Mouse (Mus musculus) lung, embryonic 15.5 days (tissue): ENCODE results near the gene Fxyd3. TPM values are rescaled to one million over a fixed set of nuclear protein-coding genes. Genes with fewer than 3 reads are reported as not detected.

ENCODE experiments used
- ATAC-seq: fragments of 200-750 bp; cut with Nextera tagmentation; 2 replicates; pipeline ENCODE4 v1.8.0; 2017; ENCODE audit warnings: moderate number of reproducible peaks, borderline replicate concordance; ENCODE audit not compliant: low FRiP score, low TSS enrichment; ENCODE audit errors: extremely low read depth
- H3K27ac ChIP-seq: fragments of 300-500 bp; sonication (generic); 2 replicates; pipeline ENCODE4 v1.5.1; 2015; ENCODE audit warnings: moderate library complexity, mild to moderate bottlenecking, inconsistent platforms
- H3K27me3 ChIP-seq: fragments of 300-500 bp; sonication (generic); 2 replicates; pipeline ENCODE4 v1.6.1; 2015; ENCODE audit warnings: inconsistent platforms
- H3K36me3 ChIP-seq: fragments of 300-500 bp; sonication (generic); 2 replicates; pipeline ENCODE4 v1.6.1; 2015; ENCODE audit warnings: inconsistent platforms
- H3K4me1 ChIP-seq: fragments of 300-500 bp; sonication (generic); 2 replicates; pipeline ENCODE4 v1.6.1; 2015; ENCODE audit warnings: inconsistent platforms
- H3K4me2 ChIP-seq: fragments of 300-500 bp; sonication (generic); 2 replicates; pipeline ENCODE4 v1.6.1; 2015; ENCODE audit warnings: inconsistent platforms, mild to moderate bottlenecking, moderate library complexity
- H3K4me3 ChIP-seq: fragments of 300-500 bp; sonication (generic); 2 replicates; pipeline ENCODE4 v1.5.1; 2015; ENCODE audit warnings: mild to moderate bottlenecking, inconsistent platforms
- H3K9ac ChIP-seq: fragments of 300-500 bp; sonication (generic); 2 replicates; pipeline ENCODE4 v1.6.1; 2015; ENCODE audit warnings: inconsistent platforms
- H3K9me3 ChIP-seq: fragments of 300-500 bp; sonication (generic); 2 replicates; pipeline ENCODE4 v1.6.1; 2016; ENCODE audit warnings: inconsistent platforms
- WGBS: fragments of 180-500 bp; shearing (Covaris S2); methylation state at CpG from one replicate; pipeline ENCODE4 v1.1.7; 2015; 5-methylcytosine and 5-hydroxymethylcytosine counted together
- polyA plus RNA-seq: library from polyadenylated mRNA; unstranded; fragments of >200 nt; fragmentation: Nextera tagmentation; extraction: Ambion mirVana; gene quantifications from 2 replicates; pipeline ENCODE4 v1.2.1, GENCODE M21; 2015

The Fxyd3 gene
- polyA plus RNA-seq, 1 experiment from 2014 or later = 50.1 TPM

GRCm38 (mm10) chr7:31052636-31053434, 23.7 kb downstream of the Fxyd3 start:
- Histone ChIP-seq H3K9me3 (no peaks in the 10 kb centered on the region), H3K4me3 (peak overlapping the region; percentile 18), H3K36me3 (no peaks in the 10 kb centered on the region), H3K9ac (no peak overlapping the region), H3K4me1 (peaks cover 65% of the 10 kb centered on the region), H3K27ac (no peak overlapping the region), H3K4me2 (peak overlapping the region; percentile 35), H3K27me3 (peaks cover 51% of the 10 kb centered on the region)
- WGBS = 3% methylated on average over 34 of the region's 34 CpGs
- no peak; the same call in 1 of the 2 replicates for ATAC-seq

- peaks cover 65% of the 10 kb centered on the region for H3K4me1 ChIP-seq
- no peaks in the 10 kb centered on the region for H3K9me3 ChIP-seq
- H3K27ac ChIP-seq = no peak overlapping the region
- 6% methylated on average over 22 of the region's 22 CpGs for WGBS
- peak overlapping the region; percentile 18; the same call in 1 of the 2 replicates for H3K4me3 ChIP-seq
- ATAC-seq = no peak
- peaks cover 51% of the 10 kb centered on the region for H3K27me3 ChIP-seq
- no peak overlapping the region for H3K9ac ChIP-seq
- H3K4me2 ChIP-seq = peak overlapping the region; percentile 35
- no peaks in the 10 kb centered on the region for H3K36me3 ChIP-seq
Measured at GRCm38 (mm10) chr7:31052251-31052635, 24.3 kb downstream of the Fxyd3 start.

GRCm38 (mm10) chr7:31051321-31052021, 25.0 kb downstream of the Fxyd3 start, which contains the start of gene Fxyd7:
Gene Fxyd7 (minus strand): TSS chr7:31051467.
- WGBS = 2% methylated on average over 28 of the region's 28 CpGs
- Histone ChIP-seq H3K4me3 (peak within 1 kb of the TSS; percentile 18), H3K9me3 (no peaks in the 10 kb centered on the region), H3K27ac (no peak within 1 kb of the TSS), H3K4me1 (peaks cover 65% of the 10 kb centered on the region), H3K27me3 (peaks cover 51% of the 10 kb centered on the region), H3K9ac (no peak within 1 kb of the TSS), H3K36me3 (no peaks in the 10 kb centered on the region), H3K4me2 (peak within 1 kb of the TSS; percentile 37)
- ATAC-seq = no peak

GRCm38 (mm10) chr7:31050921-31051320, 25.6 kb downstream of the Fxyd3 start:
- Histone ChIP-seq H3K27ac (no peak overlapping the region), H3K9me3 (no peaks in the 10 kb centered on the region), H3K4me2 (peak overlapping the region; percentile 37), H3K4me1 (peaks cover 64% of the 10 kb centered on the region), H3K36me3 (no peaks in the 10 kb centered on the region), H3K9ac (no peak overlapping the region), H3K27me3 (peaks cover 51% of the 10 kb centered on the region), H3K4me3 (no peak overlapping the region)
- no peak for ATAC-seq
- WGBS = 4% methylated on average over 9 of the region's 9 CpGs

- 5% methylated on average over 6 of the region's 6 CpGs for WGBS
- Histone ChIP-seq H3K36me3 (no peaks in the 10 kb centered on the region), H3K27ac (no peak overlapping the region), H3K4me2 (peak overlapping the region; percentile 37), H3K4me3 (peak overlapping the region; percentile 13; the same call in 1 of the 2 replicates), H3K9me3 (no peaks in the 10 kb centered on the region), H3K4me1 (peaks cover 61% of the 10 kb centered on the region), H3K9ac (no peak overlapping the region), H3K27me3 (peaks cover 51% of the 10 kb centered on the region)
- no peak for ATAC-seq
Measured at GRCm38 (mm10) chr7:31050487-31050886, 26.0 kb downstream of the Fxyd3 start.

- H3K4me3 ChIP-seq = peak overlapping the region; percentile 13; the same call in 1 of the 2 replicates
- peaks cover 51% of the 10 kb centered on the region for H3K27me3 ChIP-seq
- ATAC-seq = no peak
Measured at GRCm38 (mm10) chr7:31049846-31050281, 26.6 kb downstream of the Fxyd3 start.

GRCm38 (mm10) chr7:31049135-31049845, 27.2 kb downstream of the Fxyd3 start:
- H3K4me3 ChIP-seq = no peak overlapping the region
- no peak for ATAC-seq
- 13% methylated on average over 5 of the region's 5 CpGs for WGBS
- peaks cover 49% of the 10 kb centered on the region for H3K4me1 ChIP-seq
- no peak overlapping the region for H3K27ac ChIP-seq
- H3K27me3 ChIP-seq = peaks cover 54% of the 10 kb centered on the region
- no peak overlapping the region for H3K9ac ChIP-seq
- H3K4me2 ChIP-seq = peak overlapping the region; percentile 34; the same call in 1 of the 2 replicates
- H3K9me3 ChIP-seq = no peaks in the 10 kb centered on the region
- no peaks in the 10 kb centered on the region for H3K36me3 ChIP-seq

More at GRCm38 (mm10) chr7:31049846-31050281, 26.6 kb downstream of the Fxyd3 start:
- WGBS = 2% methylated on average over 10 of the region's 15 CpGs
- Histone ChIP-seq H3K9me3 (no peaks in the 10 kb centered on the region), H3K4me1 (peaks cover 55% of the 10 kb centered on the region), H3K36me3 (no peaks in the 10 kb centered on the region), H3K27ac (no peak overlapping the region), H3K4me2 (peak overlapping the region; percentile 34), H3K9ac (no peak overlapping the region)

GRCm38 (mm10) chr7:31042431-31042910, 34.0 kb downstream of the Fxyd3 start, which contains the start of gene Fxyd5:
Gene Fxyd5 (minus strand): TSS chr7:31042481.
- Histone ChIP-seq H3K27me3 (peaks cover 28% of the 10 kb centered on the region), H3K4me3 (peak within 1 kb of the TSS; percentile 41), H3K4me2 (peak within 1 kb of the TSS; percentile 58), H3K9me3 (no peaks in the 10 kb centered on the region), H3K36me3 (no peaks in the 10 kb centered on the region), H3K9ac (peak within 1 kb of the TSS; percentile 36), H3K4me1 (peaks cover 14% of the 10 kb centered on the region), H3K27ac (peak within 1 kb of the TSS; percentile 41; the same call in 1 of the 2 replicates)
- WGBS = 41% methylated on average over 10 of the region's 10 CpGs
- no peak for ATAC-seq

- Histone ChIP-seq H3K4me2 (peak overlapping the region; percentile 58), H3K4me1 (peaks cover 14% of the 10 kb centered on the region), H3K27me3 (peaks cover 28% of the 10 kb centered on the region), H3K27ac (peak overlapping the region; percentile 41; the same call in 1 of the 2 replicates), H3K9me3 (no peaks in the 10 kb centered on the region), H3K36me3 (no peaks in the 10 kb centered on the region), H3K9ac (peak overlapping the region; percentile 36), H3K4me3 (peak overlapping the region; percentile 41)
- peak; percentile 64; the same call in 1 of the 2 replicates for ATAC-seq
- 2% methylated on average over 28 of the region's 28 CpGs for WGBS
Measured at GRCm38 (mm10) chr7:31041662-31042315, 34.7 kb downstream of the Fxyd3 start.

- Histone ChIP-seq H3K27me3 (peaks cover 28% of the 10 kb centered on the region), H3K9ac (no peak overlapping the region; the same call in 1 of the 2 replicates), H3K4me3 (peak overlapping the region; percentile 41; the same call in 1 of the 2 replicates), H3K4me1 (peaks cover 14% of the 10 kb centered on the region), H3K9me3 (no peaks in the 10 kb centered on the region), H3K36me3 (no peaks in the 10 kb centered on the region), H3K27ac (no peak overlapping the region), H3K4me2 (peak overlapping the region; percentile 58)
- WGBS = 38% methylated on average over 8 of the region's 8 CpGs
- no peak for ATAC-seq
Measured at GRCm38 (mm10) chr7:31041023-31041407, 35.5 kb downstream of the Fxyd3 start.
